Mouse (Mus musculus) G1E-ER4 (cell line): ENCODE results near the gene Acp6. TPM values are rescaled to one million over a fixed set of nuclear protein-coding genes. Genes with fewer than 3 reads are reported as not detected.

ENCODE experiments used
- GATA1 ChIP-seq: IDR thresholded peaks from one replicate; pipeline ENCODE4 v1.8.0; 2012; ENCODE audit warnings: low read length, inconsistent platforms
- polyA plus RNA-seq: library from polyadenylated mRNA; stranded (reverse); fragments of >175 nt; gene quantifications from 2 replicates; pipeline ENCODE4 v1.2.3, GENCODE M21; 2012

The Acp6 gene
- polyA plus RNA-seq, 1 experiment = 39.3 TPM

- TF ChIP-seq GATA1 = no peak
Measured at GRCm38 (mm10) chr3:97172632-97173031, 14.1 kb downstream of the Acp6 start.

- no peak for TF ChIP-seq GATA1
Measured at GRCm38 (mm10) chr3:97178885-97179284, 20.3 kb downstream of the Acp6 start.

- no peak for TF ChIP-seq GATA1
Measured at GRCm38 (mm10) chr3:97180527-97180926, 21.9 kb downstream of the Acp6 start.

GRCm38 (mm10) chr3:97183810-97184209 is 25.2 kb downstream of the Acp6 start:
- TF ChIP-seq GATA1 = no peak

GRCm38 (mm10) chr3:97185098-97185860 is 26.7 kb downstream of the Acp6 start:
- no peak for TF ChIP-seq GATA1

- TF ChIP-seq GATA1 = no peak
Measured at GRCm38 (mm10) chr3:97196571-97196970, 38.0 kb downstream of the Acp6 start.

- no peak for TF ChIP-seq GATA1
Measured at GRCm38 (mm10) chr3:97199261-97199660, 40.7 kb downstream of the Acp6 start.

- no peak for TF ChIP-seq GATA1
Measured at GRCm38 (mm10) chr3:97201943-97202342, 43.4 kb downstream of the Acp6 start.

GRCm38 (mm10) chr3:97203880-97204279 is 45.3 kb downstream of the Acp6 start:
- TF ChIP-seq GATA1 = no peak

- TF ChIP-seq GATA1 = no peak
Measured at GRCm38 (mm10) chr3:97206521-97206920, 47.9 kb downstream of the Acp6 start.

- TF ChIP-seq GATA1 = no peak
Measured at GRCm38 (mm10) chr3:97209351-97209750, 50.8 kb downstream of the Acp6 start.

GRCm38 (mm10) chr3:97211177-97211576 is 52.6 kb downstream of the Acp6 start:
- peak; percentile 52 for TF ChIP-seq GATA1

- no peak for TF ChIP-seq GATA1
Measured at GRCm38 (mm10) chr3:97213871-97214270, 55.3 kb downstream of the Acp6 start.

GRCm38 (mm10) chr3:97214439-97214838 is 55.9 kb downstream of the Acp6 start:
- TF ChIP-seq GATA1 = no peak

- no peak for TF ChIP-seq GATA1
Measured at GRCm38 (mm10) chr3:97215526-97215925, 56.9 kb downstream of the Acp6 start.

GRCm38 (mm10) chr3:97223261-97223660 is 64.7 kb downstream of the Acp6 start:
- no peak for TF ChIP-seq GATA1

- TF ChIP-seq GATA1 = no peak
Measured at GRCm38 (mm10) chr3:97225231-97225630, 66.7 kb downstream of the Acp6 start.
